8 mouse cellular contexts compared by ENCODE assay signal in the genomic region with DNA sequence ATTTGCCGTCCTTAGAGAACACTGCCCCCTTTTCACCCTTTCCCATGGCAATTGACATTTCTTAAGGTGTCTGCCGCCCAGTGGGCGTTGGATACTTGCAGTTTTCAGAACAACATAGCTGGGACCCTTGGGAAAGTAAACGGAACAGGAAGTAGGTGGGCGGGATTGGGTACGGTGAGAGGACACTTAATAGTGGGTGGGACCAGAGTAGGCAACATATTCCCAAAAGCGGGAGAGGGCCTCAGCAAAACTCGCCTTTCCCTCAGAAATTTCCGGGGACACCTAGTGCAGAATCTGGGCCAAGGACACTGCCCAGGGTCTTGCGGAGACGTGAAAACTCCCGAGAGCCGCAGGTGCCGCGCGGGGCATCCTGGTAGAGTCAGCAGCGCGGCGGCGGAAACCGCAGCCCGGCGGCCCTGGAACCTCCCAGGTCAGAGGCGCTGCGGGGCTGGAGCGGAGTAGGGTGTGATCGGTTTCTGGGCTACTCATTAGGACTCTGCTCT. TPM values are rescaled to one million over a fixed set of nuclear protein-coding genes. Genes with fewer than 3 reads are reported as not detected.
DNase-seq lines count a peak whose midpoint lies in the region; ATAC-seq lines count a peak whose summit lies in the region.

No protein-coding gene starts in this region.

- H3K36me3 ChIP-seq in hindbrain, embryonic 15.5 days, result 0 out of 2 replicates have a peak, but pooled peaks cover 10% of the 10 kb centered on the region

- WGBS in hindbrain, embryonic 15.5 days, result 0% methylated on average over 27 of the region's 27 CpGs

- H3K27me3 ChIP-seq in hindbrain, embryonic 15.5 days, result no peaks in the 10 kb centered on the region

- no peaks in the 10 kb centered on the region for H3K9me3 ChIP-seq in hindbrain, embryonic 15.5 days

- peak overlapping the region; percentile 97 for H3K9ac ChIP-seq in hindbrain, embryonic 15.5 days

- peak overlapping the region; percentile 92 for H3K27ac ChIP-seq in hindbrain, embryonic 15.5 days (replicated peaks)

- H3K4me1 ChIP-seq in hindbrain, embryonic 15.5 days (replicated peaks), result peaks cover 13% of the 10 kb centered on the region

- DNase-seq in WW6 (ENCODE audit: low read depth, low spot score), result peak; percentile 67
- peak; percentile 68 to 77 for DNase-seq in cerebellum, postnatal 36 days
- peak; percentile 47 to 53 for DNase-seq in frontal cortex, postnatal 36 days (ENCODE audit: low spot score in 2 of 2)
- DNase-seq in left cerebral cortex, adult 11 months (ENCODE audit: low spot score), result peak; percentile 22
- DNase-seq in lung, postnatal 4 days, result peak; percentile 80 to 81
- peak; percentile 65 for DNase-seq in retina, postnatal 7 days (ENCODE audit: low read depth, low spot score)
- DNase-seq in urinary bladder, postnatal 14 days (ENCODE audit: low spot score), result peak; percentile 70

- peak overlapping the region; percentile 95 for H3K4me3 ChIP-seq in hindbrain, embryonic 15.5 days

- H3K4me2 ChIP-seq in hindbrain, embryonic 15.5 days, result peak overlapping the region; percentile 64

- peak; percentile 99 for ATAC-seq in hindbrain, embryonic 15.5 days (ENCODE audit: low FRiP score, low read depth)

RNA-seq across cellular contexts. Expression of gene Zfp229, which starts 3.0 kb away (rescaled TPM):
- 9.8 and 10.0 TPM in 2 replicates for polyA plus RNA-seq in hindbrain, embryonic 15.5 days (2015; fragmentation: Nextera tagmentation; extraction: Ambion mirVana)

RNA-seq across cellular contexts. Expression of gene Zfp760, which starts 26.0 kb away (rescaled TPM):
- polyA plus RNA-seq in hindbrain, embryonic 15.5 days (2015; fragmentation: Nextera tagmentation; extraction: Ambion mirVana), result 11.0 and 12.2 TPM in 2 replicates

RNA-seq across cellular contexts. Expression of gene Gm10226, which starts 41.9 kb away (rescaled TPM):
- polyA plus RNA-seq in hindbrain, embryonic 15.5 days (2015; fragmentation: Nextera tagmentation; extraction: Ambion mirVana), result 14.3 and 17.4 TPM in 2 replicates

Comparison
In these comparisons a context has a peak if more than half of its experiments do, and no peak if none do; other contexts are left out.
1. Peak in every context shown above with its lines: DNase-seq, ATAC-seq, H3K4me3 ChIP-seq and H3K27ac ChIP-seq.
2. DNase-seq: peak in every context shown above with its lines; median percentile 80 in lung, postnatal 4 days; 72 in cerebellum, postnatal 36 days; 70 in urinary bladder, postnatal 14 days; 67 in WW6; 65 in retina, postnatal 7 days; 50 in frontal cortex, postnatal 36 days; 22 in left cerebral cortex, adult 11 months.